11 mouse cellular contexts compared by ENCODE assay signal in genomic region chr11:69126706-69127095, GRCm38 (mm10). TPM values are rescaled to one million over a fixed set of nuclear protein-coding genes. Genes with fewer than 3 reads are reported as not detected.
DNase-seq lines count a peak whose midpoint lies in the region; ATAC-seq lines count a peak whose summit lies in the region.
"Had no signal": no experiment of that assay in that cellular context is flagged by ENCODE, and none has a peak within 500 bp of the region (broad histone marks: within the 10 kb centered on the region; RNA-seq: fewer than 3 reads in every experiment).

No protein-coding gene starts in this region.

- peak overlapping the region; percentile 67; the same call in 1 of the 2 replicates for H3K4me3 ChIP-seq in lung, embryonic 15.5 days
- no peak overlapping the region for H3K4me3 ChIP-seq in limb, embryonic 11.5 days (ENCODE audit: low read depth, low read length)

- no peaks in the 10 kb centered on the region for H3K9me3 ChIP-seq in lung, embryonic 15.5 days
- H3K9me3 ChIP-seq in limb, embryonic 11.5 days (ENCODE audit: control insufficient read depth, low read length) = no peaks in the 10 kb centered on the region

- H3K27me3 ChIP-seq in lung, embryonic 15.5 days = peaks cover 4% of the 10 kb centered on the region; the same call in 1 of the 2 replicates
- 0 out of 2 replicates have a peak, but pooled peaks cover 3% of the 10 kb centered on the region for H3K27me3 ChIP-seq in limb, embryonic 11.5 days (ENCODE audit: control insufficient read depth, insufficient read depth, low read length)
- no peaks in the 10 kb centered on the region for H3K27me3 ChIP-seq in splenic B cell, adult 2 months (ENCODE audit: control insufficient read depth, insufficient read depth, low read length, poor library complexity, severe bottlenecking)

- WGBS in lung, embryonic 15.5 days = 38% methylated on average over 2 of the region's 2 CpGs
- 25% methylated on average over 2 of the region's 2 CpGs for WGBS in limb, embryonic 11.5 days

- ATAC-seq in lung, embryonic 15.5 days (ENCODE audit: borderline replicate concordance, extremely low read depth, low FRiP score, low TSS enrichment) = no peak
- no peak for ATAC-seq in limb, embryonic 11.5 days (ENCODE audit: insufficient number of reproducible peaks, low FRiP score, low TSS enrichment, low read depth)

- DNase-seq in adrenal gland, adult (ENCODE audit: inconsistent age in 2 of 2, low spot score in 1 of 2) = peak; percentile 12 to 47
- no peak for DNase-seq in adrenal gland, postnatal 36 days
- DNase-seq in lung, postnatal 10 days = no peak
- no peak for DNase-seq in limb, embryonic 11.5 days (ENCODE audit: low spot score)
- peak; percentile 29 for DNase-seq in splenic B cell, adult 2 months (ENCODE audit: low read depth, low spot score)
- DNase-seq in right cerebral cortex, postnatal 36 days (ENCODE audit: low spot score in 2 of 2) = no peak
- DNase-seq in adrenal gland, adult 8-10 months = no peak
- DNase-seq: kidney, adult 8-10 months had no signal

- H3K27ac ChIP-seq in lung, embryonic 15.5 days = no peak overlapping the region
- H3K27ac ChIP-seq in limb, embryonic 11.5 days (replicated peaks; ENCODE audit: low read depth, low read length) = no peak overlapping the region
- H3K27ac ChIP-seq: macrophage had no signal

- no peaks in the 10 kb centered on the region for H3K36me3 ChIP-seq in lung, embryonic 15.5 days
- H3K36me3 ChIP-seq in limb, embryonic 11.5 days (ENCODE audit: control insufficient read depth, insufficient read depth, low read length) = no peaks in the 10 kb centered on the region
- H3K36me3 ChIP-seq in splenic B cell, adult 2 months (ENCODE audit: control insufficient read depth, insufficient read depth, low read length, poor library complexity, severe bottlenecking) = no peaks in the 10 kb centered on the region

- H3K4me1 ChIP-seq in lung, embryonic 15.5 days = peaks cover 16% of the 10 kb centered on the region
- H3K4me1 ChIP-seq in limb, embryonic 11.5 days (ENCODE audit: control insufficient read depth, insufficient read depth, low read length) = peaks cover 9% of the 10 kb centered on the region

- peak overlapping the region; percentile 95 for H3K4me2 ChIP-seq in lung, embryonic 15.5 days
- peak overlapping the region; percentile 93; the same call in 1 of the 2 replicates for H3K4me2 ChIP-seq in limb, embryonic 11.5 days (ENCODE audit: low read depth, severe bottlenecking)

- no peak overlapping the region for H3K9ac ChIP-seq in lung, embryonic 15.5 days
- H3K9ac ChIP-seq in limb, embryonic 11.5 days (ENCODE audit: low read length) = no peak overlapping the region

RNA-seq across cellular contexts. Expression of gene Aloxe3, which starts 1.0 kb away (rescaled TPM):
- total RNA-seq in adrenal gland, postnatal 36 days (2021) = 1 to 10 TPM in 1 of 2 experiments, under 1 TPM in 1; 0.63 to 1.1 TPM
- 0.16 and 0.53 TPM in 2 replicates for polyA plus RNA-seq in lung, embryonic 15.5 days (2015; fragmentation: Nextera tagmentation; extraction: Ambion mirVana)
- polyA plus RNA-seq in limb, embryonic 11.5 days (2014; fragmentation: Nextera tagmentation; extraction: Ambion mirVana) = 0.17 and 0.25 TPM in 2 replicates
- total RNA-seq in adrenal gland, adult 8-10 months (2022) = 1 to 10 TPM in 3 of 4 experiments, under 1 TPM in 1; 0.87 to 2.2 (median 1.7) TPM
- polyA plus RNA-seq: macrophage had no signal

RNA-seq across cellular contexts. Expression of gene 9130213A22Rik, which starts 4.3 kb away (rescaled TPM):
- total RNA-seq in adrenal gland, postnatal 36 days (2021) = under 1 TPM; 0.50 to 0.76 TPM
- polyA plus RNA-seq in lung, embryonic 15.5 days (2015; fragmentation: Nextera tagmentation; extraction: Ambion mirVana) = 0.36 and 0.57 TPM in 2 replicates
- 0.19 TPM in 1 of 2 replicates, not detected in the other for polyA plus RNA-seq in limb, embryonic 11.5 days (2014; fragmentation: Nextera tagmentation; extraction: Ambion mirVana)
- under 1 TPM; 0.26 to 0.95 (median 0.84) TPM for total RNA-seq in adrenal gland, adult 8-10 months (2022)

RNA-seq across cellular contexts. Expression of gene Hes7, which starts 6.5 kb away (rescaled TPM):
- total RNA-seq in adrenal gland, postnatal 36 days (2021) = under 1 TPM; 0.17 to 0.26 TPM
- 0.52 and 0.60 TPM in 2 replicates for polyA plus RNA-seq in lung, embryonic 15.5 days (2015; fragmentation: Nextera tagmentation; extraction: Ambion mirVana)
- polyA plus RNA-seq in limb, embryonic 11.5 days (2014; fragmentation: Nextera tagmentation; extraction: Ambion mirVana) = 0.54 and 0.65 TPM in 2 replicates
- under 1 TPM in 2 of 4 experiments, not detected in 2; 0.18 to 0.22 TPM for total RNA-seq in adrenal gland, adult 8-10 months (2022)
- polyA plus RNA-seq: macrophage had no signal

RNA-seq across cellular contexts. Expression of gene Alox12b, which starts 30.1 kb away (rescaled TPM):
- not detected for total RNA-seq in adrenal gland, postnatal 36 days (2021)
- polyA plus RNA-seq in lung, embryonic 15.5 days (2015; fragmentation: Nextera tagmentation; extraction: Ambion mirVana) = not detected in 2 replicates
- polyA plus RNA-seq in limb, embryonic 11.5 days (2014; fragmentation: Nextera tagmentation; extraction: Ambion mirVana) = 0.05 TPM in 1 of 2 replicates, not detected in the other
- total RNA-seq in adrenal gland, adult 8-10 months (2022) = not detected
- polyA plus RNA-seq: macrophage; small intestine, adult 2 months had no signal

RNA-seq across cellular contexts. Expression of gene Per1, which starts 31.7 kb away (rescaled TPM):
- 100 to 1,000 TPM; 112 to 153 TPM for total RNA-seq in adrenal gland, postnatal 36 days (2021)
- polyA plus RNA-seq in lung, embryonic 15.5 days (2015; fragmentation: Nextera tagmentation; extraction: Ambion mirVana) = 21.7 and 24.0 TPM in 2 replicates
- 8.0 and 9.1 TPM in 2 replicates for polyA plus RNA-seq in limb, embryonic 11.5 days (2014; fragmentation: Nextera tagmentation; extraction: Ambion mirVana)
- 100 to 1,000 TPM in 1 of 4 experiments, 10 to 100 TPM in 3; 30.0 to 119 (median 51.6) TPM for total RNA-seq in adrenal gland, adult 8-10 months (2022)

Comparison
In these comparisons a context has a peak if more than half of its experiments do, and no peak if none do; other contexts are left out.
1. DNase-seq: peak in adrenal gland, adult (2 of 2) and splenic B cell, adult 2 months (single experiment); none in adrenal gland, postnatal 36 days (0 of 2), lung, postnatal 10 days (single experiment), limb, embryonic 11.5 days (single experiment), right cerebral cortex, postnatal 36 days (0 of 2) and adrenal gland, adult 8-10 months (single experiment).